Comparison of ENCODE assay signal across 8 mouse cellular contexts in the genomic region with DNA sequence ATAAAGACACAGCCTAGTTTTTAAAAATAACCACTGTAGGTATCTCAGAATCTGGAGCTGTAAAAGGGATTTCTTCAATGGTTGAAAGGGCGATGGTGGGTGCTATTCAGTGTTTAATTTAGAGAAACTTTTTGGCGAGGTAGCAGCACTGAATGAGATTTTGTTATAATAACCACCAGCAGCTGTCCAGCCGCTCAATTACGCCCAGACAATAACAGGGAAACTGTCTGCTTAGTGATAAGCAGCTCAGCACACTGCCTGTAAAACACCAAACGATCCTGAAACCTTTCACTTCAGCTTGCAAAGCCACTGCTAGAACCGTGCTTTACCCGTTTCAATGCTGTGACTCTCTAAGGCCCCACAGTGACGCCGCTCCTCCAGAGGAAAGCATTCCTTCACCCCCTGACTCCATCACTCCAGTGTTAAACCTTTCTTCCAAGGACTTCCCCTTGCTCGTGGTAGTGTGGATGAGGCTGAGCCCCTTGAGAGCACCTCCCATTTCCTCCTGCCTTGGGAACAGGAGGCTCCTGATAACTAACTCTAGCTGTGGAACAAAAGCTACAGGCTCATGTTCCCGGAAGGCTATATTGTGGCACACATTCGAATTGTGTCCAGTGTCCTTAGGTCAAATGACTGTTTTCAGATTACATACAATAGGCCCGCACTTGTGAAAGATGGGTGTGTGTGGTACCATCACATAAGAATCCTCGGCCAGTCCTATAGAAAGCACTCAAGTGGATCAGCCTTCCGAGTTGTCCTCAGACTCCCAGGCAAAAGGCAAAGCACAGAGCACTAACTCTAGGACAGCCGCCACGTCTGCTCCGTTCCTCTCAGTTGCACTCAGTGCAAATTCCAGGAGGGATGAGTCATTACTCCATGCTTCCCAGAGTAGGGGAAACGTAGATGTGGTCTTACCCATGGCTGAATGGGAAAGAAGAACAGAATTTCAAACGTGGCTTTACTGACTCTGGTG.
DNase-seq lines count a peak whose midpoint lies in the region; ATAC-seq lines count a peak whose summit lies in the region.

No protein-coding gene starts in this region.

- peak; percentile 49 for ATAC-seq in heart, embryonic 11.5 days (replicated peaks; ENCODE audit: insufficient number of reproducible peaks, low FRiP score, low TSS enrichment)
- ATAC-seq in neural tube, embryonic 15.5 days (ENCODE audit: low FRiP score): no peak

- H3K9ac ChIP-seq in heart, embryonic 11.5 days (ENCODE audit: low read depth, low read length): peak overlapping the region; percentile 43; the same call in 1 of the 2 replicates
- no peak overlapping the region for H3K9ac ChIP-seq in neural tube, embryonic 15.5 days (replicated peaks)

- H3K27me3 ChIP-seq in heart, embryonic 11.5 days (ENCODE audit: control insufficient read depth, insufficient read depth, low read length): no peaks in the 10 kb centered on the region
- no peaks in the 10 kb centered on the region for H3K27me3 ChIP-seq in neural tube, embryonic 15.5 days (replicated peaks)

- H3K4me1 ChIP-seq in heart, embryonic 11.5 days (ENCODE audit: control insufficient read depth, insufficient read depth, low read length): peaks cover 48% of the 10 kb centered on the region
- H3K4me1 ChIP-seq in neural tube, embryonic 15.5 days: peaks cover 31% of the 10 kb centered on the region

- peak overlapping the region; percentile 49 for H3K4me2 ChIP-seq in heart, embryonic 11.5 days
- H3K4me2 ChIP-seq in neural tube, embryonic 15.5 days: no peak overlapping the region

- no peaks in the 10 kb centered on the region for H3K9me3 ChIP-seq in heart, embryonic 11.5 days (replicated peaks; ENCODE audit: control insufficient read depth, low read length)
- H3K9me3 ChIP-seq in neural tube, embryonic 15.5 days (replicated peaks): no peaks in the 10 kb centered on the region

- H3K36me3 ChIP-seq in heart, embryonic 11.5 days (ENCODE audit: control insufficient read depth, insufficient read depth, low read length): no peaks in the 10 kb centered on the region
- H3K36me3 ChIP-seq in neural tube, embryonic 15.5 days: no peaks in the 10 kb centered on the region

- H3K4me3 ChIP-seq in heart, embryonic 11.5 days (ENCODE audit: low read depth, low read length): no peak overlapping the region
- no peak overlapping the region for H3K4me3 ChIP-seq in neural tube, embryonic 15.5 days (replicated peaks)

- 20% methylated on average over 20 of the region's 20 CpGs for WGBS in heart, embryonic 11.5 days (ENCODE audit: insufficient replicate concordance)
- WGBS in neural tube, embryonic 15.5 days: 52% methylated on average over 20 of the region's 20 CpGs

- peak overlapping the region; percentile 89 for H3K27ac ChIP-seq in heart, embryonic 11.5 days (ENCODE audit: low read depth, low read length)
- 0 out of 2 replicates have a peak overlapping the region, but pooled peaks have one; percentile 15 for H3K27ac ChIP-seq in neural tube, embryonic 15.5 days (replicated peaks)

- peak; percentile 35 for DNase-seq in urinary bladder, postnatal 14 days (ENCODE audit: low spot score)
- DNase-seq in urinary bladder, postnatal 36 days (ENCODE audit: low spot score in 2 of 2): no peak
- peak; percentile 44 to 58 for DNase-seq in kidney, postnatal 36 days
- DNase-seq in cerebellum, adult 11 months: no peak
- no peak for DNase-seq in ovary, postnatal 14 days (ENCODE audit: low spot score)
- no peak for DNase-seq in gastrocnemius, adult 8-10 months (ENCODE audit: low spot score in 2 of 2)

Comparison
In these comparisons a context has a peak if more than half of its experiments do, and no peak if none do; other contexts are left out.
1. DNase-seq: peak in urinary bladder, postnatal 14 days (single experiment) and kidney, postnatal 36 days (2 of 2); none in urinary bladder, postnatal 36 days (0 of 2), cerebellum, adult 11 months (single experiment), ovary, postnatal 14 days (single experiment) and gastrocnemius, adult 8-10 months (0 of 2).